Mouse (Mus musculus): ENCODE results near the gene Lsm14b.

Gene Lsm14b

GRCm38 (mm10) chr2:180053001-180053400 is 28.2 kb downstream of the Lsm14b start:
- DNase-seq (ENCODE audit: low spot score in 2 of 2) = no peak

GRCm38 (mm10) chr2:180063338-180064131 is 38.7 kb downstream of the Lsm14b start:
- DNase-seq (ENCODE audit: low spot score in 2 of 2) = no peak

- no peak for DNase-seq (ENCODE audit: low spot score in 2 of 2)
These were observed 45.1 kb downstream of the Lsm14b start for GRCm38 (mm10) chr2:180069770-180070480.

GRCm38 (mm10) chr2:180070481-180071453 is 46.0 kb downstream of the Lsm14b start, which contains the start of gene Mtg2:
Gene Mtg2, plus strand, starts transcription at chr2:180070588.
- peak; percentile 93 to 96 for DNase-seq (ENCODE audit: low spot score in 2 of 2)

GRCm38 (mm10) chr2:180071671-180072070 is 46.9 kb downstream of the Lsm14b start:
- no peak for DNase-seq (ENCODE audit: low spot score in 2 of 2)

- no peak for DNase-seq (ENCODE audit: low spot score in 2 of 2)
These were observed 48.1 kb downstream of the Lsm14b start for GRCm38 (mm10) chr2:180072886-180073285.

GRCm38 (mm10) chr2:180077622-180078021 is 52.8 kb downstream of the Lsm14b start:
- DNase-seq (ENCODE audit: low spot score in 2 of 2) = no peak

GRCm38 (mm10) chr2:180080680-180081079 is 55.9 kb downstream of the Lsm14b start:
- no peak for DNase-seq (ENCODE audit: low spot score in 2 of 2)

- no peak for DNase-seq (ENCODE audit: low spot score in 2 of 2)
These were observed 58.3 kb downstream of the Lsm14b start for GRCm38 (mm10) chr2:180083063-180083462.

- no peak for DNase-seq (ENCODE audit: low spot score in 2 of 2)
These were observed 59.8 kb downstream of the Lsm14b start for GRCm38 (mm10) chr2:180084565-180084964.
